Mouse (Mus musculus) left cerebral cortex, postnatal 14 days (tissue): ENCODE measurements around the gene Papola. TPM values are rescaled to one million over a fixed set of nuclear protein-coding genes. Genes with fewer than 3 reads are reported as not detected.

Experiments
- microRNA-seq, 2 experiments: library from miRNA; unstranded; fragments of <30 nt; microRNA quantifications; one replicate each; pipeline ENCODE4 v1.2.0; 2022
- total RNA-seq, 2 experiments: library from RNA; stranded (reverse); gene quantifications; 2 replicates each; pipeline ENCODE4 v1.2.3; 2021

Gene Papola
- total RNA-seq, 2 experiments from 2014 or later, result 134 to 143 TPM

Small RNA genes lying within 50 kb of the gene (microRNA-seq; reads per million reads assigned to microRNA genes)
- gene Gm22120, result 0 reads per million in 2 experiments

Other genes with a start within 250 kb of the Papola start
- gene Bdkrb2, start 221.5 kb upstream of the Papola start, total RNA-seq, result under 1 TPM; 0.19 to 0.64 TPM
- gene Bdkrb1, start 181.6 kb upstream of the Papola start, total RNA-seq, result not detected
- 10 to 100 TPM; 16.2 to 17.5 TPM for gene Gskip, start 99.9 kb upstream of the Papola start, total RNA-seq
- gene Atg2b, start 99.5 kb upstream of the Papola start, total RNA-seq, result 10 to 100 TPM; 44.5 to 44.8 TPM
- gene Ak7, start 78.7 kb upstream of the Papola start, total RNA-seq, result under 1 TPM; 0.26 to 0.44 TPM
- 10 to 100 TPM; 12.4 to 14.9 TPM for gene Vrk1, start 225.5 kb downstream of the Papola start, total RNA-seq